Mouse (Mus musculus) gastrocnemius, adult 18-20 months (tissue): ENCODE data around the gene Cacna1d. TPM values are rescaled to one million over a fixed set of nuclear protein-coding genes. Genes with fewer than 3 reads are reported as not detected.

Experiments
- DNase-seq: peaks from one replicate; pipeline ENCODE4 v3.0.0; 2021; ENCODE audit warnings: low spot score
- total RNA-seq, 2 experiments: library from RNA; stranded (reverse); gene quantifications; 2 replicates each; pipeline ENCODE4 v1.2.3; 2021

Cacna1d gene
- total RNA-seq, 2 experiments from 2014 or later = 0.26 to 0.37 TPM

DNA sequence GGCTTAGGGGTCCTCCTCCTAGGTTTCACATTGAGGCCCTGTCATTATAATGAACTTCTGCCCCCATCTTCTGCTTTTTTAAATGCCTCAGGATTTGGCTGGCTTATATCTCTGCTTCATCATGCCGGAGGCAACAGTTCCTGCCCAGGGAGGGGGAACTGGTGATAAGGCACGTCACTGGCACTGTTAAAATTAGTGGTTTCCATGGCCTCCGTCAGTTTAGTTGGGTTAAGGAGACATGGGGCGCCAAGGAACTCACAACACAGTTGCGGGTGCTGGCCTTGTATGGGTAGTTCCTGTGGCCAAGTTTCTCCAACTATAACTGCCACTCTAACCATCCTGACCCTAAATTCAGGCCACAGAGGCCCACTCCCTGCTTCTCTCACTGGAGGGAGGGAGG, 321.8 kb downstream of the Cacna1d start:
- DNase-seq = no peak

DNA sequence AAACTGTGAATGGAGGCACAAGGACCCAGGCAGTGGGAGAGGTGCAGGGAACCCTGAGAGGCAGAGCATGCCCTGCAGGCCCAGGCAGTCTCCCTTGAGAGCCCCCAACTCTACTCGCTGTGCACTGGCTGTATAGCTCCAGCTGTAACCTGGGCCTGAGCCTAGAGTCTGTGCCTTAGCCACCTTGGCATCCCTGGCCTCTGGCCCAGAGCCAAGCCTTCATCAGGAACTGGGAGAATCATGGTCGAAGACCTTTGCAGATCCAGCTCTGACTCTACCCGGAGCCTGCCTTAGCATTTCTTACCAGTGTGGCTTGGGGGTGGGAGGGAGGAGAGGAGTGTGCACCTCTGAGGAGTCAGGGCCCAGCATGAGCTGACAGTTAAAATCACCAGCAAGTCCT, 322.4 kb downstream of the Cacna1d start:
- no peak for DNase-seq

DNA sequence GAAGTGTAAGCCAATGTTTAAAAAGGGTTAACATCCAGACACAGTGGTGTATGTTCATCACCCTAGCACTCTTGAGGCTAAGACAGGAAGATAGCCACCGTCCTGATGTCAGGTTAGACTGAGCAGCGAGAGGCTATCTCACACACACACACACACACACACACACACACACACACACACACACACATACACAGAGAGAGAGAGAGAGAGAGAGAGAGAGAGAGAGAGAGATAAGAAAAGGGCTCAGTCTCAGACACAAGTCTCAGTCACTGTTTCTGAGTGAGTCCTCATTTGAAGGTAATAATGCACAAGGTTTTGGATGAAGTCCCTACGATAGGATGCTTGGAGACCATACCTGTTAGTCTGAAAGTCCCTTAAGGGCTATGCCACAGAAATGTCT, 322.9 kb downstream of the Cacna1d start:
- no peak for DNase-seq

DNA sequence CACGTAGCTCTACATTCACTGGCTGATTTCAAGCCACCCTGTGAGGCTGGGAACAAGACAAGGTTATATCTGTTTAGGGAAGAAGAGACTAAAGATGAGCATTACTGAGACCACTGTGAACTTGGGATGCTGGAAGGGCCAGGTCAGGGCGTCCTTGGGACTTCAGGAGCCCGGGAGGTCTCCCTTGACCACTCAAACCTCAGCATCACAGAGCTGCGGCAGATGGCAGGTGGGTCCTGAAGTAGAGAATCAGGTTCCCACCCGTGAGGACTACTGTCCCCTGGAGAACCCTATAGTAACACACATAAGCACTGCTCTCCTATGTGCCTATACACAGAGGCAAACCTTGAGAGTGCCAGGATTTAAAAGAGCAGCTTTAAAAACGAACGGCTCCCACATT, 323.6 kb downstream of the Cacna1d start:
- no peak for DNase-seq

DNA sequence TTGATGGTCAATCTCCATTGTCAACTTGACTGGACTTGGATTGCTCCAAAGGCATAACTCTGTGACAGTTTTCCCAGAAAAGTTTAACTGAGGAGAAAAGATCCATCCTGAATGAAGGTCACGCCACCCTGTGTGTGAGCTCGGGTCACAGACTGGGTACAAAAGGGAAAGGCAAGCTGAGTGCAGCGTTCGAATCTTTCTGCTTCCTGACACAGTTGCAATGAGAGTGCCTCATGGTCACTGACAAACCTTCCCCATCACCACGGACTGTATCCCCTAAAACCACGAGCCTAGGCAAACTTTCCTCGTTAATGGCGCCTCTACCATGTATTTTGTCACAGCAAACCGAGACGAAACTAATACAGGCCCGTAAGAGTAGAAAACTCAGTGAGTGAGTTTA, 325.2 kb downstream of the Cacna1d start:
- no peak for DNase-seq

DNA sequence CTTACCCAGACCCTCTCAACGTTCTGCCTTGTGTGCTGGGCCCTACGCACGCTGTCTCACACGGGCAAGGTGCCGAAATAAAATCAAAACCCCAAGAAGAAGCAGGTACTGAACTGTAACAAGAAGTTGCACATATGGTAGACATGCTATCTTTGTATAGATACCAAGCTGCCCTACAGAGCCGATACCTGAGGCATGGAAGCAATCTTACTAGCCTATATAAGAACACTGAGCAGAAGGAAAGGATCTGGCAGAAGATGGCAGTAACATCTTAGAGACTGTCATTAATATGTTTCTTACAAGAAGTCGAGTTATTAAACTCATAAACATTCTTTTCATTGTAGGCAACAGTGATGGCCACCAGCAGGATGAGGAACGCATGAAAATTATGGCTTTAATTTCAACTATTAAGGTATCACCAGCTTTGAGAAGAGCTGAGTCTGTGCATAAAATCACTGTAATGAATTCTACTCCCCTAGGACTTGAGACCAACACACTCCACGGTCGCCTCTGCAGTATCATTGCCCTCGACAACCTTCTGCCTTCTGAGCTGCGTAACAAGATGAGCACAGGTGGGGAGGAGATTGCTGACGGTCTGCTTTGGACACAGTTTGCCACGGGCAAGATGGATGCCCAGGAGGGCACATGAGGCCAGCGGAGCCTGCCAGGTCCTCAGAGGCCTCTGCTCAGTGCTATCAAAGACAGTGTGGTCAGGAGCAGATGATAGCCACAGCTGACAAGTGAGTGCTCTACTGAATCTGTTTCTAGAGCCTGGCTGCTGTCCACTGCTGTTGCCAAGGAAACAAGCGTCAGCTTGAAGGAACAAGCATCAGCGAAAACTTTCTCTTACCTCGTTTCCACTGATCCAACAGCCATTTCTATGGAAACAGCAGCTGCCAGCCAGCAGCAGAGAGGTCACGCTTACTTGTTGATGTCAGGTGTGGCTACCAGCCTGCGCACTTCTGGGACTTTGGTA, 327.2 kb downstream of the Cacna1d start:
- no peak for DNase-seq

DNA sequence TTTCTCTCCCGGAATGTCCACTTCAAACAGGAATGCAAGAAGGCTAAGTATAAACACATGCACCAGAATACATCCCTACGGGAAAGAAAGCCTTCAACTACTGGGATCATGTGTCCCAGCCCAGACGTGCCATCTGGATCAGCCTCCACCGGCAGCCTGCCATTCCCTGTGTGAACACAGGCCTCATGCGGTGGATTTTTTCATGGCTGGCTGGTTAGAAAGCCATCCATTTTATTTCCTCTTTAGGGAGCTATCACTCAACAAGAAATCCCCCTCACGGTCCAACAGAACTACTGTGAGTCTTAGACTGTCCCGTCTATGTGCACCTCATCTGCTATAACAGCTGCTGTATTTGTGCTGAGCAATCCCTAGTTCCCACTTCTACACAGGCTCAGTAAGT, 343.5 kb downstream of the Cacna1d start:
- peak; percentile 17 for DNase-seq

DNA sequence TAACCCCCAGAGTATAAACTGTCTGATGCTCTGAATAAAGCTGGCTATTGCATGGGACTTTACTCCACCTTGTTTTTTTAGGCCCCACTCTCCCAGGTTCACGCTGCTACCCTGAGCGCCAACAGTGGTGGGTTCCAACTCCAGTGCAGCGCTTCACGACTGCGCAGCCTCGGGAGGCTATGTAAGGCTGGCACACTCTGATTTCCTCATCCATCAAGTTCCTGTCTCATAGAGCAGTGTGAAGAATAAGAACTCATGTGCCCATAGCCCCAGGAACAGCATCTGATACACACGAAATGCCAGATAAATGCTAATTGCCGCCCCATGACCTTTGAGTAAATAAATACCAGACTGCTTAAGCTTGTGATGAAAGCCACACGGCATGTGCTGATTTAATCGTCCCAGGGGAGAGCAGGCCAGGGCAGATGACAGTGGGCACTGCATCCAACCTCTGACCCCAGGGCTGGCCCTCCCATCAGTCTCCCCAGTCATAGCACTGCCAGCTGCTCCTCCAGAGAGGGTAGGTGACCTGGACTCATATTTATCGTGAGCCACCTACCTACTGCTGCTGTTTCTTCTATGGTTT, 352.8 kb downstream of the Cacna1d start:
- no peak for DNase-seq

DNA sequence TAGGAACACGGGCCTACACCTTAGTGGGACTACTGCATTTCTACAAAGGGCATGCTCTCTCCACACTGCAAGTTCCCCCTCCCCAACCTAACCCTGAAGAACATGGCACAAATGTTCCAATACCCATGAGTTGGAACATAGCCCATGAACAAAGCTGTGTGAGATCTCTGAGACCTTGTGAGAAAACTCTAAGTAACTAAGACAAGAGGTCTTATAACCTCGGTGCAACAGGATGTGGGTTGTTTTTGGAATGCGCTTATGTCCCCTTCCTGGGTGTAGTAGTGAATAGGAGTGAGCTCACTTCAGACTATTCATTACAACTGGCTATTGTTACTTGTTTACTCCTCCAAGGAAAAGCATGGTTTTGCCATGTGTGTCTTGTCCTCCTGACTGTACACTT, 353.3 kb downstream of the Cacna1d start:
- DNase-seq = no peak

DNA sequence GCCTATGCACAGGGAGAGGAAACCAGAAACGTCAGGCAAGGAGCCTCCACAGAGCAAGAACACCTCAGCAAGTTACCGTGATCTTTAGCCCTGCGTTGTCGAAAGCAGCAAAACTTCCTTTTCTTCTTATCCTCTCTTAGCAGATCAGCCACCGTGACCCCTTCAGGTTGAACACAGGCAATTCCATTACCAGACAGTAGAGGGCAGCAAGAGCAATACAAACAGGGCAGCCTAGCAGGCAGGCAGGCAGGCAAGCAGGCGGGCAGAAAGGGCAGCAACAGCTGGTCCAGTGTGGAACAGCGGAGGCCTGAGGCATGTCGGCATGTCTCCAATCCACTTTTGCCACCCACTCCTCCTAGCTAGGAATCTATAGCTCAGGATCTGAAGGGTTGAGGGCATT, 354.3 kb downstream of the Cacna1d start:
- peak; percentile 87 for DNase-seq

DNA sequence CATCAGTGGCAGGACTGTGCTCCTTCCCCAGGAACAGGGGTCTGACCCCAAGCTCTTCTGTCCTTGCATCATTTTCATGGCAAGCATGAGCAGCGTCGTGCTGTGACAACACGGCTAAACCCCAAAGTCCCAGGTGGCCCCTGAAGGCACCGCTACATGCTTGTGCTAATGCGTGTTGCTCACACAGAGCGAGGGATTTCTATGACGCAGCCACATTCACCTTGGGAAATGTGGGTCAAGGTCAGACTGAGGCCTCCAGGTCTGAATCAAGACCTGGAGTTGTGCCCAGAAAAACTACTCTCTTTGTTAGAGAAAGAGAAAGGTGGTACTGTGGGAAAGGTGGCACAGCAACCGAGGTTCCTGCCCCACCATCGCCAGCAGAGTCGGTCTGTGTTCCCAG, 355.9 kb downstream of the Cacna1d start:
- DNase-seq = no peak

DNA sequence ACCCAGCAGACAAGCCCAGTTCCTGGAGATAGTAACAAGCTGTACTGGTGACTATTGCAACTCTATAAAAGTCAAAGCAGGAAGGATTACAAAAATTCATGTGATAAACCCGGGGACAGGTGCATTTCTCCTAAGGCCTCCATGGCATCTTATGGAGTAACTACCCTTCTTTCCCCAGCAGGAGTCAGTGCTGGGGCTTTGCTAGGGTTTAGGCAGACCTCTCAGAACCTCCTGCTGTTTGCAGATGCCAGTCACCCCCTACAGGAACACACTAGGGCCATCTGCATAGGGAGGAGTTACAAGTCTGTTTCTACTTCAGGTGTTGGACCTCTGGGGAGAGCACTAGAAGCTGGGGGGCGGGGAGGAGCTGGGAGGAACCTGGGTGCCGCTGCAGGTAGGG, 357.6 kb downstream of the Cacna1d start:
- no peak for DNase-seq

DNA sequence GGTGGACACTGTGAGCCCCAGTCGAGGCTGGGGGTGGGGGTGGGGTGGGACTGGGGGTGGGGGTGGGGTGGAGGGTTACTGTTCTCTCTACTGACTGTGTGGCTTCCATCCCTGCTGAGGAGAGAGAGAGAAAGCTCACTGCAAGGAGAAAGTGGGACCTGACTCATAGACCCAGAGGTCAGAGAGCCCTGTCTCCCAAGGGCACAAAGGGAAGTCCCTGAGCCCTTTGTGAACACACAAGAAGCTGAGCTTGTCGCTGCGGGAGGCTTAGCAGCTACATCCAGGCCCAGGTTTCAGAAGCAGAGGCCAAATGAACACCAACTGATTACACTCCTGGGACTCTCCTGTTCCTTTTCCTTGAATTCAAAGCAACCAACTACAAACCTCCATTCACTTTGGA, 360.0 kb downstream of the Cacna1d start:
- no peak for DNase-seq

DNA sequence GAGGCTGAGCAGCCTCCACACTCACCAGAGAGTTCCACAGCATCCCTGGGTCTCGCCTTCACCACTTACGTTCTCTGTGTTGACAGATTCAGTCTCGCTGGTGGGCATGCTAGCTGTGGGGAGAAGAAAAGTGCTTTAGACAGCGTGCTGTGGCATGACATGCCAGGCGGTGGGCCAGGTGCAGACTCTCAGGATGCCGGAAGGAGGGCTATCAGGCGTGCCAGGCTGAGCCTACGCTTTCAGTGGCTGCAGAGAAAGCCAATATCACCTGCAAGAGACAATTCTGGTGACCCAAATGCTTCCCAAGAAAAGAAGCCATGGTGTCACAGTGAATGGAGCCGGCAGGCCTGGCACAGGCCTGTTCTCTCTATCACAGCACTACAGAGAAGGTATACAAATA, 361.2 kb downstream of the Cacna1d start:
- DNase-seq = no peak

DNA sequence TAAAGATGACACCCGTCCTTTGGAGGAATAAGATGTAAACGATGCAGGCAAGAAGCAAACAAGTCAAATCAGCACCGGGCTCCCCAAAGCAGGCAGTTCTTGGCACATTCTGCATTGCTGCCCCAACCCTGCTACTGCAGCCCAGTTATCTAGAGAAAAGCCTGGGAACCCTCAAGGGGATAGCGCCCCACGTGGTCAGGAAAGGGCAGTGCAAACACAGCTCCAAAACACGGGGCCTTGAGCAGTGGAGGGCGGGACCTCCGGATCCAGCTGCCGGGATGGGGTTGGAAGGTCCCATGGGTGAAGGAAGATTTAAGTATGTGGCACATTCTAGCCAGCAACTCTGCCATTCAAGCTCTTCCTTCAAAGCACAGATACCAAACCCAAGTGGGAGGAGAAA, 361.9 kb downstream of the Cacna1d start:
- peak; percentile 31 for DNase-seq

DNA sequence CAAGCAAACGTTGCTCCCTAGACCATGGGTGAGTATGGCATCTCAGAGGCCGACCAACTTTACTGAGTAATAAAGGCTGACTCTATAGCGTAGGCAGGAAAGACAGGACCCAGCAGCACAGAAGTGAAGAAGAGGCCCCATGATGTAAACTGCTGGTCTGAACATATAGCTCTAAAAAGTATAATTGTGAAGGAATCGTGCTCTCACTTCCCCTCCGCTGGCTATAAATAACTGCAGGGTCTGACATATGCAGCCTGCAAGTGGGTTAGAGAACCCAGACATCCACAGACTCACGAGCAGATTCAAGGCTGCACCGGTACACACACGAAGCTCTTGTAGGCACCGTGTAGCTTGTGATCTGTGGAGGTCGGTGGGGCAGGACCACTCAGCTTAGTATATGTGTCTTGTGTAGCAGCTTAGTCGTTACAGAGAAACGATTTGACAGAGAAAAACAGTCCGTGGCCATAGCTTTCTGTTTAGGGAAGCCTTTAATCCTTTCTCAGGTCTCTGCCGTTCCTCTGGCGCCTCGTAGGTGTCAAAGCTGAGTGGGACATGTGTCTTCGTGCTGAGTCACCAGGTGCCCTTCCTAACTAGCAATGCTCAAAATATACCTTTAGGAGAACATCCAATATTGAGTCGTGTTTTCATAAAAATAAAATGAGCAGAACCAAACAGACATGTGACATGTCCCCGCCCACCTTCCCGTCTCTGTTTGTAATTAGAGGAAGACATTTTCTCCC, 366.1 kb downstream of the Cacna1d start:
- DNase-seq = no peak

DNA sequence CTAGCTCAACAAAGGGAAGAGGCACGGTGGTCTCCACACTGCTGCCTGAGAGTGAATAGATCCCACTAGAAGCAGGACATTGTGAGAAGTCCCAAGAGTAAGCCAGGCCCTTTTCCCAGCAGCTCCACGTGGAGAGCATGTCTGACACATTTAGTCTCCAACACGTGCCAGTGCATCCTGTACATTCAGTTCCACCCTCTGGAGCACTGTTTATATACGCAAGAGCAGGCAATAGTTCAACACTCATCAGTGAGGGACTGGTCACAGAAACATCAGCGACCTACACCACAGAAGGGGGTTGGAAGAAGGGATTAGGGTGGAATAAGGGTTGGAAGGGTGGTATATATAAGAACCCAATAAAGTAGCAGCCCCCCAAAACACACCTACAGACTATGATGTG, 371.2 kb downstream of the Cacna1d start:
- no peak for DNase-seq

DNA sequence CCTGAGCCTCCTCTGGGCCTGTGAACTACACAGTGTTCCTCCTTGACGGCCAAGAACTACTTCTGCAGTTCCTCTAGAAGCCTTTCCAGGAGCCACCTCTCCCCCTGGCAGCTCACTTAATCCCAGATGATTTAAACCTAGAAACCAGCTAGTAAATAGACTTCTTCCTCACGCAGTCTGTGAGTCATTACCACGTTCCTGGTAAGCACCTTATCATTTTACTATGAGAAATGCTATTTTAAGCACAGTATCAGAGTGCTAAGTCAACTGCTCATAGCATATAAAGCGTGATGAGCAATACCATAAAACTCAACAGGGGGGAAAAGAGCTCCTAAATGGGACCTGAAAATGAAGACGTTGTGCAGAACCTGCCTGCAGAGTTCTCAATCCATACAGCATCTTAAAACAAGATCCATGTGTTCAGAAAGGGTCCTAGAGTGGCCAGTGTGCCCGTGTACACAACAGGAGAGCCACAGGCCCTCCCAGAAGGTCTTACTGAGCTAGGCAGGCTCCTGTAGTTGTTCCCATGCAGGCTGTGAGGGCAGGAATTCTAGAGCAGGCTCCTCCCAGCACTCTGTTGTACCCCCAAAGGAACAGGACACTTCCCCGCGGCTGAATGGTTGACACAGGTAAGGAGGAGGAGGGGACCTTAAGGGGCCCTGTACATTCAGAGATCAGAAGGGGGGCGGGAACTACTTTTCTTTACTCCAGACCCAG, 377.7 kb downstream of the Cacna1d start:
- no peak for DNase-seq

DNA sequence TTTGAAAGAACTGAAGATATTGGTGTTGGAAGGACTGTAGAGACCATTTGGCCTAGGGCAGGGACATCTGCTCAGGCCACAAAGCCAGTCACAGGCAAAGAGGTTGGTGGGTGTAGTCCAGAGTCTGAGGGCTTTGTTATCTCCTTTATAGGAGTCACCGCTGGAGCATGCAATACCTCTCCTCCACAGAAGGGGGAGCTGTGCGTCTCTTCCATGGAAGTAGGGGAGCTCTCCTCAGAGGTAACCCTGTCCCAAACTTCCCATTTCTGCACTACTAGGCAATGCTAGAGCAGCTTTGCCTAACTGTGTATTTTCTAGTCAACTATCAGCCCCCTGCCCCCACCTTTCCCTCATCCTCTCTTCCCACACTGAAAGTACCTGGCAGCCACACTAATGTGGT, 382.2 kb downstream of the Cacna1d start:
- DNase-seq = no peak

DNA sequence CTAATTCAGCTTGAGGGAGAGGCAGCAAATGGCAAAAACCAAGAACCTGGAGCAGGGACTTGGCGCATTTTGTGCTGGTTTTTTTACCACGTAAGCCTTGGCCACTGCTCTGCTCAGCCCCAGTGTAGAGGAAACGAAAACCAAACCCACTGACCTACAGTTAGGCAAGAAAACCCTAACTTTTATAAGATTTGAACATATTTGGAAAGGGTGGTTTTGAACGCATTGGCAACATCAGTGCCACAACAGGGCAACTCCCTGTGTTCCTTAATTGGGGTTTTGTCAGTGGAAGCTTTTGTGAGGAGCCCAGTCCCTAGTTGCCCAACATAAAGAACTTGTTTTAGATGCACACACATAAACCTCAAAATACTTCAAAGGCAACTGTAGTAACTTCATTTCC, 384.7 kb downstream of the Cacna1d start:
- DNase-seq = no peak

DNA sequence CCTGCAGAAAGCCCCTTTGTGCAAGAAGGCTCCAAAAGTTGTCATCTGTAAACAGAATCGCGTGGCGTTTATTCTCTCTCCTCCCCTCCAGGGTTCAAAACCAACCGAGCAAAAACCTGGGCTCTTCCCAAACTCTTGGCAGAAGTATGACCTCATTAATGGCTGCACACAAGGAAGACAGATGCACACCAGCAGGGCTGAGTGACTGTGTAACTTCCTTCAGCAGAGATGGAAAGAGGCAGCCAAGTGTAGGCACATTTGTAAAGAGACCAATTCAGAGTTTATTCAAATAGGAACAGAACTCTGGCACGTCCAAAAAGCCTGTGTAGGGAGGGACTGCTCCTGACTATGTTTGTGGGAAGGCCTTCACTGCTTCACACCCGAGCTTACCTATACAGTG, 385.7 kb downstream of the Cacna1d start:
- DNase-seq = no peak
